Comparison of ENCODE assay signal across 11 mouse cellular contexts in the genomic region with DNA sequence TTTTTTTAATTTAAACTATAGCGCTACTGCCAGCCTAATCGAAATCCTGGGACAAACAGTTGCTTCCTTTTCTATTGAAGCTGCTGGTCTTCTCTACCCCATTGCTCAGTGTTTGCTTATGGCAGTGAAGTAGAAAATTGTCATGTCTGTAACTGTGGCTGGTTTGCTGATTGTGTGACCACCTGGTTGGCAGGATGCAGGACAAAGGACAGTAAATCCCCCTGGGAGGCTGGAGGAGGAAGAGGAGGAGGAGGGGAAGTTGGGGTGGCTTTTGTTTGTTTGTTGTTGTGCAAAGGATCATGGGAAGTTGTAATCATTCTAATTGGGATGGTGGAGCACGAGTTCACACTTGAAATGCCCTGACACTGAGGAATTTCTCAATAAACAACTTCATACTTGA. TPM values are rescaled to one million over a fixed set of nuclear protein-coding genes. Genes with fewer than 3 reads are reported as not detected.
DNase-seq lines count a peak whose midpoint lies in the region; ATAC-seq lines count a peak whose summit lies in the region.
"Had no signal": no experiment of that assay in that cellular context is flagged by ENCODE, and none has a peak within 500 bp of the region (broad histone marks: within the 10 kb centered on the region; RNA-seq: fewer than 3 reads in every experiment).

No protein-coding gene starts in this region.

- peak; percentile 34; the same call in 1 of the 2 replicates for ATAC-seq in intestine, embryonic 15.5 days
- no peak for ATAC-seq in intestine, embryonic 16.5 days
- no peak for ATAC-seq in cerebellum, adult (ENCODE audit: insufficient number of reproducible peaks, low FRiP score, low TSS enrichment)

- H3K27me3 ChIP-seq in intestine, embryonic 15.5 days (replicated peaks), result no peaks in the 10 kb centered on the region
- no peaks in the 10 kb centered on the region for H3K27me3 ChIP-seq in intestine, embryonic 16.5 days (replicated peaks; ENCODE audit: control insufficient read depth, insufficient read depth, low read length)

- H3K36me3 ChIP-seq in intestine, embryonic 15.5 days, result no peaks in the 10 kb centered on the region
- H3K36me3 ChIP-seq in intestine, embryonic 16.5 days (ENCODE audit: control insufficient read depth, insufficient read depth, low read length), result no peaks in the 10 kb centered on the region

- DNase-seq in MN1 (ENCODE audit: low spot score), result peak; percentile 6
- DNase-seq in embryo, embryonic 9.5 days (ENCODE audit: extremely low spot score), result peak; percentile 50
- peak; percentile 34 to 42 for DNase-seq in kidney, postnatal 36 days
- no peak for DNase-seq in gastrocnemius, adult 8-10 months (ENCODE audit: low spot score in 2 of 2)
- DNase-seq in cerebellum, adult 9-11 months, result no peak
- DNase-seq: gastrocnemius, postnatal 25 days; spleen, adult 18-20 months; thymus, postnatal 36 days had no signal

- no peak overlapping the region for H3K4me3 ChIP-seq in intestine, embryonic 15.5 days (replicated peaks)
- no peak overlapping the region for H3K4me3 ChIP-seq in intestine, embryonic 16.5 days (ENCODE audit: low read length)

- H3K9ac ChIP-seq in intestine, embryonic 15.5 days, result no peak overlapping the region
- no peak overlapping the region for H3K9ac ChIP-seq in intestine, embryonic 16.5 days (ENCODE audit: low read depth, low read length)

- no peak overlapping the region for H3K27ac ChIP-seq in intestine, embryonic 15.5 days
- H3K27ac ChIP-seq in intestine, embryonic 16.5 days (ENCODE audit: low read length), result no peak overlapping the region

- 22% methylated on average over 3 of the region's 3 CpGs for WGBS in intestine, embryonic 15.5 days
- WGBS in intestine, embryonic 16.5 days, result 29% methylated on average over 3 of the region's 3 CpGs

- H3K4me2 ChIP-seq in intestine, embryonic 15.5 days (replicated peaks), result no peak overlapping the region
- H3K4me2 ChIP-seq in intestine, embryonic 16.5 days (ENCODE audit: low read depth, low read length), result no peak overlapping the region

- H3K4me1 ChIP-seq in intestine, embryonic 15.5 days (replicated peaks), result peaks cover 11% of the 10 kb centered on the region
- peaks cover 2% of the 10 kb centered on the region; the same call in 1 of the 2 replicates for H3K4me1 ChIP-seq in intestine, embryonic 16.5 days (ENCODE audit: control insufficient read depth, insufficient read depth, low read length)

- no peaks in the 10 kb centered on the region for H3K9me3 ChIP-seq in intestine, embryonic 15.5 days
- H3K9me3 ChIP-seq in intestine, embryonic 16.5 days (ENCODE audit: control insufficient read depth, low read length), result no peaks in the 10 kb centered on the region

RNA-seq across cellular contexts. Expression of gene Hes1, which starts 38.8 kb away (rescaled TPM):
- polyA plus RNA-seq in intestine, embryonic 15.5 days (2015; fragmentation: Nextera tagmentation; extraction: Ambion mirVana), result 55.7 and 67.4 TPM in 2 replicates
- polyA plus RNA-seq in intestine, embryonic 16.5 days (2015; fragmentation: Nextera tagmentation; extraction: Ambion mirVana), result 25.9 and 36.1 TPM in 2 replicates
- 10 to 100 TPM in 2 of 4 experiments, 1 to 10 TPM in 2; 8.9 to 13.4 (median 9.9) TPM for total RNA-seq in gastrocnemius, adult 8-10 months (2022)

Comparison
In these comparisons a context has a peak if more than half of its experiments do, and no peak if none do; other contexts are left out.
1. DNase-seq: peak in MN1 (single experiment), embryo, embryonic 9.5 days (single experiment) and kidney, postnatal 36 days (2 of 2); none in gastrocnemius, adult 8-10 months (0 of 2) and cerebellum, adult 9-11 months (single experiment).